Mouse (Mus musculus): Measurements from ENCODE around the gene Iqsec1.

DNA sequence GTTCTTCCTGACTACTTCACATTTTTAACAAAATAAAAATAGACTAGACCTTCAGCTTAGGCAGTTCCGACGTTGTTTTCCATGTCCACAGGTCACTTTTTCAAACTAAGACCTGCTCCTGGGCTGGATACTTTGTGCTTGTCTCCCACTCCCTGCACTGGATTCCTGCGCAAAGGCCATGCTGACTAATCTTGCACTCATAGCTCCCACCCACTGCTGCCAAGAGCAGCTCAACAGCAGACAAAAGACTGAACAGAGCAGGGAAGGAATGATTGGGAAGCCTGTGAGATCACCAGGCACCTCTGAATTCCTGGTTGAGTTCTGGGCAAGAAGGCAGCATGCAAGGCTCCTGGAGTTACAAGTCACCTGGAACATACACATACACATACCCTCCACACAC, 8.5 kb upstream of the Iqsec1 start:
- TF ChIP-seq CTCF (IDR thresholded peaks at IDR 0.05; ENCODE audit: low read depth, low read length), result no peak
- no peak for TF ChIP-seq POLR2A (IDR thresholded peaks at IDR 0.05; ENCODE audit: insufficient read depth, low read length)
